Mouse (Mus musculus): ENCODE data around the gene Edar.

- TF ChIP-seq CTCF (IDR thresholded peaks at IDR 0.05; ENCODE audit: extremely low read depth, insufficient read length, insufficient replicate concordance, low read depth, low read length) (no peak), POLR2A (IDR thresholded peaks at IDR 0.05; ENCODE audit: low read depth, low read length) (no peak)
Measured at GRCm38 (mm10) chr10:58639291-58639690, 36.2 kb downstream of the Edar start.

Data from small intestine, adult 2 months (tissue).